Mouse (Mus musculus): ENCODE measurements around the gene Mdga1.

DNA sequence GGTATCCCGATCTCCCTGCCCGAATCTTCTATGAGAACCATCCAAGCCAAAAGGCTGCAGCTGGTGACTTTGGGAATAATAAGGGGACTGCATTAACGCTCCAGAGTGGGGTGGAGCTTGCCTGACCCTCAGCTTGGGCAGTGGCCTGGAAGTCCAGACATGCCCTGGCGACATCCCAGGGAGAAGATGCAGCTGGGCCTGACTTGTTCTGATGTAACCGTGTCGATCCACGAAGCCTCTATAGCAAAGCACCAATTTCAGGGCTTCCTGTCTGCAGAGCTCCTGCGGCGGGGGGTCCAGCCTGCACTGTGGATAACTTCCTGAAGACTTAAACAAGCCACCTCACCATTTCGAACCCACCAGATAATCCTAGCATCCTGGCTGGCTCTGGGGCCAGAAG is 90.9 kb downstream of the Mdga1 start:
- no peak for TF ChIP-seq CTCF (IDR thresholded peaks at IDR 0.05; ENCODE audit: low read depth)
- TF ChIP-seq EP300 (IDR thresholded peaks at IDR 0.05; ENCODE audit: low read depth): no peak
